Comparison of ENCODE assay signal across 7 mouse cellular contexts in the genomic region with DNA sequence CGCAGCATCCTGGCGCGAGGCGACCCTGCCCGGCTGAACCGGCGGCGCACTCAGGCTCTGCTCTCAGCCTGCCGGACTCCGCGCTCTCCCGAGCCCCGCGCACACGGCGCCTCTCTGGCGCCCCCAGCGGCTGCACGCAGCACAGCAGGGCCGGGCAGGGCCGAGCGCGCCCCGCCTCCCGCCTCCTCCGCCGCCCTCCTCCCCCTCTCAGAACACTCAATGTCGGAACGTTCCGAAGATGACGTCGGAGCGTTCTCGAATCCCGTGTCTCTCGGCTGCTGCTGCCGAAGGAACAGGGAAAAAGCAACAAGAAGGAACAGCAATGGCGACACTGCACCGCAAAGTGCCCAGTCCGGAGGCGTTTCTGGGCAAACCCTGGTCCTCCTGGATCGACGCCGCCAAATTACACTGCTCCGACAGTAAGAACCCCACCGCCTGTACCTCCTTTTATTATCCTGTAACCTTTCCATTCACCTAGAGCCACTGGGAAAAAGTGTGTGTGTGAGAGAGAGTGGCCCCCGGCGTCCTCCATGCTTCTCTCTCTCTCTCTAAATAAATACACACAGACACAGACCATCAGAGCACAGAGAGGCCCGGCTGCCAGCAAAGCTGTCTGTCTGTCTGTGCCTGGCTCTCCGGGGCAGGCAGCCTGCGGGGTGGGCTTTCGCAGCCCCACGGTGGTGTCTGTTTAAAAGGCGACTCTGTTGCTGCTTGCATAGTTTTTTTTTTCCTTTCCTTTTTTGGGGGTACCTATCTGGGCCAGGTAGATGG. TPM values are rescaled to one million over a fixed set of nuclear protein-coding genes. Genes with fewer than 3 reads are reported as not detected.
DNase-seq lines count a peak whose midpoint lies in the region; ATAC-seq lines count a peak whose summit lies in the region.

A gene (plus strand): TSS at position 197 of the 771 bp plus-strand sequence.

- 0 out of 2 replicates have a peak, but pooled peaks cover 3% of the 10 kb centered on the region for H3K4me1 ChIP-seq in embryonic facial prominence, embryonic 11.5 days (ENCODE audit: control insufficient read depth, insufficient read depth, low read length)
- peaks cover 20% of the 10 kb centered on the region for H3K4me1 ChIP-seq in limb, embryonic 10.5 days
- peaks cover 38% of the 10 kb centered on the region for H3K4me1 ChIP-seq in midbrain, embryonic 13.5 days (replicated peaks)

- DNase-seq in adrenal gland, postnatal 14 days = peak; percentile 95
- peak; percentile 96 for DNase-seq in embryonic facial prominence, embryonic 11.5 days (ENCODE audit: low spot score)
- peak; percentile 90 for DNase-seq in kidney, adult 11 months
- DNase-seq in limb, embryonic 10.5 days (ENCODE audit: low spot score) = peak; percentile 94
- peak; percentile 84 for DNase-seq in spleen, adult 12 weeks (ENCODE audit: low spot score)

- H3K9me3 ChIP-seq in embryonic facial prominence, embryonic 11.5 days (replicated peaks; ENCODE audit: control insufficient read depth, low read length) = no peaks in the 10 kb centered on the region
- no peaks in the 10 kb centered on the region for H3K9me3 ChIP-seq in limb, embryonic 10.5 days (replicated peaks)
- no peaks in the 10 kb centered on the region for H3K9me3 ChIP-seq in midbrain, embryonic 13.5 days

- 0% methylated on average over 47 of the region's 54 CpGs for WGBS in embryonic facial prominence, embryonic 11.5 days
- under 1% methylated on average over 54 of the region's 54 CpGs for WGBS in limb, embryonic 10.5 days
- under 1% methylated on average over 48 of the region's 54 CpGs for WGBS in midbrain, embryonic 13.5 days

- no peaks in the 10 kb centered on the region for H3K36me3 ChIP-seq in embryonic facial prominence, embryonic 11.5 days (replicated peaks; ENCODE audit: control insufficient read depth, insufficient read depth, low read depth, low read length)
- no peaks in the 10 kb centered on the region for H3K36me3 ChIP-seq in limb, embryonic 10.5 days
- H3K36me3 ChIP-seq in midbrain, embryonic 13.5 days = no peaks in the 10 kb centered on the region

- no peak within 1 kb of the TSS for H3K27ac ChIP-seq in embryonic facial prominence, embryonic 11.5 days (replicated peaks; ENCODE audit: low read depth, low read length)
- H3K27ac ChIP-seq in limb, embryonic 10.5 days = peak within 1 kb of the TSS; percentile 91
- H3K27ac ChIP-seq in midbrain, embryonic 13.5 days = peak within 1 kb of the TSS; percentile 78

- peak within 1 kb of the TSS; percentile 43 for H3K4me3 ChIP-seq in embryonic facial prominence, embryonic 11.5 days (ENCODE audit: low read depth, low read length)
- peak within 1 kb of the TSS; percentile 76 for H3K4me3 ChIP-seq in limb, embryonic 10.5 days
- H3K4me3 ChIP-seq in midbrain, embryonic 13.5 days (replicated peaks) = peak within 1 kb of the TSS; percentile 72

- H3K27me3 ChIP-seq in embryonic facial prominence, embryonic 11.5 days (ENCODE audit: control insufficient read depth, insufficient read depth, low read length) = 0 out of 2 replicates have a peak, but pooled peaks cover 4% of the 10 kb centered on the region
- H3K27me3 ChIP-seq in limb, embryonic 10.5 days (ENCODE audit: low read depth, poor library complexity, severe bottlenecking) = peaks cover 25% of the 10 kb centered on the region
- peaks cover 19% of the 10 kb centered on the region for H3K27me3 ChIP-seq in midbrain, embryonic 13.5 days

- peak within 1 kb of the TSS; percentile 76 for H3K9ac ChIP-seq in embryonic facial prominence, embryonic 11.5 days (replicated peaks; ENCODE audit: low read length)
- peak within 1 kb of the TSS; percentile 87 for H3K9ac ChIP-seq in midbrain, embryonic 13.5 days (replicated peaks)

- peak; percentile 93 for ATAC-seq in embryonic facial prominence, embryonic 11.5 days (replicated peaks; ENCODE audit: insufficient number of reproducible peaks, low FRiP score, low TSS enrichment, low read depth)
- peak; percentile 97 for ATAC-seq in granulocyte monocyte progenitor cell, adult 5-6 weeks (replicated peaks; ENCODE audit: poor library complexity, severe bottlenecking)
- ATAC-seq in midbrain, embryonic 13.5 days = peak; percentile 95

- peak within 1 kb of the TSS; percentile 94 for H3K4me2 ChIP-seq in embryonic facial prominence, embryonic 11.5 days (ENCODE audit: low read depth, low read length)
- peak within 1 kb of the TSS; percentile 89 for H3K4me2 ChIP-seq in midbrain, embryonic 13.5 days (replicated peaks)

RNA-seq across cellular contexts. Expression of the gene that starts here (rescaled TPM):
- total RNA-seq in adrenal gland, postnatal 14 days (2021) = 26.0 and 27.3 TPM in 2 replicates
- polyA plus RNA-seq in embryonic facial prominence, embryonic 11.5 days (2014; fragmentation: Nextera tagmentation; extraction: Ambion mirVana) = 17.7 and 18.9 TPM in 2 replicates
- 85.5 and 121 TPM in 2 replicates for total RNA-seq in granulocyte monocyte progenitor cell, adult 5-6 weeks (2014; fragmentation: Nextera tagmentation)
- total RNA-seq in granulocyte monocyte progenitor cell, adult 5-6 weeks (2017) = 44.6 and 58.1 TPM in 2 replicates
- 11.0 and 11.7 TPM in 2 replicates for polyA plus RNA-seq in limb, embryonic 10.5 days (2016; fragmentation: Nextera tagmentation; extraction: Ambion mirVana)
- 18.6 and 19.3 TPM in 2 replicates for polyA plus RNA-seq in midbrain, embryonic 13.5 days (2015; fragmentation: Nextera tagmentation; extraction: Ambion mirVana)
